Mouse (Mus musculus) testis, adult 2 months (tissue): ENCODE data around the gene Gm49387.

Source experiments
- CTCF ChIP-seq: fragments of 200-500 bp; IDR thresholded peaks from 2 replicates; pipeline ENCODE4 v1.5.1; 2012; ENCODE audit warnings: low read depth, mild to moderate bottlenecking, inconsistent platforms, low read length, moderate library complexity; ENCODE audit not compliant: control insufficient read depth, insufficient read depth, insufficient replicate concordance
- POLR2A ChIP-seq: fragments of 200-500 bp; IDR thresholded peaks from 2 replicates; pipeline ENCODE4 v1.6.1; 2012; ENCODE audit warnings: low read depth, mild to moderate bottlenecking, inconsistent platforms, low read length, moderate library complexity; ENCODE audit not compliant: control insufficient read depth

GRCm38 (mm10) chr14:31685680-31686079, 45.0 kb upstream of the Gm49387 start:
- TF ChIP-seq POLR2A (no peak), CTCF (no peak)
